Mouse (Mus musculus) ES-E14 (cell line): ENCODE results near the gene Creb3l2. TPM values are rescaled to one million over a fixed set of nuclear protein-coding genes. Genes with fewer than 3 reads are reported as not detected.

Source experiments
- DNase-seq: peaks from one replicate; pipeline ENCODE4 v3.0.0-alpha.2; 2013; ENCODE audit warnings: low read depth, low spot score
- H3K27ac ChIP-seq: 2 replicates; pipeline ENCODE4 v1.5.1; 2012; ENCODE audit warnings: low read depth, mild to moderate bottlenecking, low read length, moderate library complexity, mixed read lengths; ENCODE audit not compliant: poor library complexity, insufficient read depth, severe bottlenecking
- H3K36me3 ChIP-seq: 2 replicates; pipeline ENCODE4 v1.6.1; 2012; ENCODE audit warnings: mild to moderate bottlenecking, low read length, moderate library complexity, mixed read lengths; ENCODE audit not compliant: control insufficient read depth, poor library complexity, insufficient read depth, severe bottlenecking
- H3K4me1 ChIP-seq, 2 experiments: fragments of 150-350 bp in 1 of 2; sonication (generic) in 1 of 2; 2 replicates each; pipeline ENCODE4 v1.6.1; 2012; ENCODE audit warnings: low read length in 2 of 2, mild to moderate bottlenecking in 1 of 2, mixed read lengths in 1 of 2; ENCODE audit not compliant: control insufficient read depth in 2 of 2, insufficient read depth in 2 of 2, poor library complexity in 1 of 2
- H3K4me3 ChIP-seq, 2 experiments: fragments of 150-350 bp in 1 of 2; sonication (generic) in 1 of 2; 2 replicates each; pipeline ENCODE4 v1.5.1; 2012; ENCODE audit warnings: low read length in 2 of 2, low read depth in 1 of 2, mild to moderate bottlenecking in 1 of 2, mixed read lengths in 1 of 2; ENCODE audit not compliant: insufficient read depth in 1 of 2, poor library complexity in 1 of 2, severe bottlenecking in 1 of 2
- H3K9ac ChIP-seq: 2 replicates; pipeline ENCODE4 v1.6.1; 2012; ENCODE audit warnings: low read depth, mild to moderate bottlenecking, low read length, mixed read lengths; ENCODE audit not compliant: poor library complexity, insufficient read depth, severe bottlenecking
- H3K9me3 ChIP-seq: fragments of 150-350 bp; sonication (generic); 2 replicates; pipeline ENCODE4 v1.6.1; 2012; ENCODE audit warnings: low read depth, mild to moderate bottlenecking, low read length; ENCODE audit not compliant: control insufficient read depth, insufficient read depth
- CHD2 ChIP-seq: IDR thresholded peaks from 2 replicates; pipeline ENCODE4 v1.6.1; 2014; ENCODE audit warnings: mild to moderate bottlenecking, low read depth, low read length, inconsistent platforms
- HCFC1 ChIP-seq: IDR thresholded peaks from 2 replicates; pipeline ENCODE4 v1.6.1; 2012; ENCODE audit warnings: low read length, inconsistent platforms, borderline replicate concordance; ENCODE audit not compliant: insufficient read depth
- MAFK ChIP-seq: IDR thresholded peaks from 2 replicates; pipeline ENCODE4 v1.6.1; 2014; ENCODE audit warnings: mild to moderate bottlenecking, low read depth, low read length, inconsistent platforms; ENCODE audit not compliant: insufficient read depth
- ZC3H11A ChIP-seq: IDR thresholded peaks from 2 replicates; pipeline ENCODE4 v1.6.1; 2012; ENCODE audit warnings: low read depth, mild to moderate bottlenecking, inconsistent platforms, low read length, borderline replicate concordance
- ZNF384 ChIP-seq: IDR thresholded peaks from 2 replicates; pipeline ENCODE4 v1.6.1; 2012; ENCODE audit warnings: low read depth, low read length, inconsistent platforms
- in situ Hi-C, 2 experiments: fragments of 600-800 bp; cut with MboI; formaldehyde crosslinking; loops; one replicate each; pipeline ENCODE4 v1.15.1; 2025; ENCODE audit warnings: low sequenced_read_pairs in 2 of 2, inconsistent platforms in 1 of 2; ENCODE audit not compliant: unreplicated experiment in 2 of 2
- total RNA-seq: library from RNA; depleted of rRNA; stranded (reverse); fragments of 300-350 nt; gene quantifications from 2 replicates; pipeline ENCODE4 v1.2.3, GENCODE M21; 2012; rRNA removed

Creb3l2 gene
- total RNA-seq, 1 experiment: 5.8 TPM

GRCm38 (mm10) chr6:37290691-37291090 is 151.3 kb downstream of the Creb3l2 start:
- no peak overlapping the region for H3K4me3 ChIP-seq
- no peak for DNase-seq
- H3K4me1 ChIP-seq: no peaks in the 10 kb centered on the region
- in situ Hi-C loops: no loop called here
- no peaks in the 10 kb centered on the region for H3K36me3 ChIP-seq
- H3K9me3 ChIP-seq: no peaks in the 10 kb centered on the region
- H3K27ac ChIP-seq: no peak overlapping the region
- H3K9ac ChIP-seq: no peak overlapping the region
- TF ChIP-seq HCFC1 (no peak), MAFK (no peak), CHD2 (no peak), ZC3H11A (no peak), ZNF384 (no peak)

GRCm38 (mm10) chr6:37286134-37286533 is 155.8 kb downstream of the Creb3l2 start:
- no peak for DNase-seq
- TF ChIP-seq ZC3H11A (no peak), ZNF384 (no peak), HCFC1 (no peak), MAFK (no peak)
- Histone ChIP-seq H3K9me3 (no peaks in the 10 kb centered on the region), H3K4me1 (no peaks in the 10 kb centered on the region), H3K4me3 (no peak overlapping the region), H3K36me3 (no peaks in the 10 kb centered on the region), H3K9ac (no peak overlapping the region), H3K27ac (no peak overlapping the region)
- in situ Hi-C loops: no loop called here

- TF ChIP-seq MAFK (no peak), CHD2 (no peak)
- Histone ChIP-seq H3K9ac (no peak overlapping the region), H3K4me3 (no peak overlapping the region), H3K9me3 (no peaks in the 10 kb centered on the region), H3K27ac (no peak overlapping the region), H3K4me1 (no peaks in the 10 kb centered on the region), H3K36me3 (no peaks in the 10 kb centered on the region)
- in situ Hi-C loops: no loop called here
- DNase-seq: no peak
Observed at GRCm38 (mm10) chr6:37284879-37285278, 157.1 kb downstream of the Creb3l2 start.

GRCm38 (mm10) chr6:37283336-37283735 is 158.6 kb downstream of the Creb3l2 start:
- H3K9me3 ChIP-seq: no peaks in the 10 kb centered on the region

GRCm38 (mm10) chr6:37282659-37283058 is 159.3 kb downstream of the Creb3l2 start:
- Histone ChIP-seq H3K4me3 (no peak overlapping the region), H3K9ac (no peak overlapping the region), H3K27ac (no peak overlapping the region), H3K4me1 (no peaks in the 10 kb centered on the region), H3K9me3 (no peaks in the 10 kb centered on the region), H3K36me3 (no peaks in the 10 kb centered on the region)
- in situ Hi-C loops: no loop called here
- DNase-seq: no peak
- TF ChIP-seq ZC3H11A (no peak), HCFC1 (no peak), CHD2 (no peak), MAFK (no peak), ZNF384 (no peak)

More at GRCm38 (mm10) chr6:37283336-37283735, 158.6 kb downstream of the Creb3l2 start:
- in situ Hi-C loops: no loop called here
- Histone ChIP-seq H3K9ac (no peak overlapping the region), H3K27ac (no peak overlapping the region), H3K4me1 (no peaks in the 10 kb centered on the region), H3K36me3 (no peaks in the 10 kb centered on the region), H3K4me3 (no peak overlapping the region)
- no peak for TF ChIP-seq MAFK
- TF ChIP-seq ZC3H11A: no peak
- no peak for TF ChIP-seq HCFC1
- TF ChIP-seq CHD2: no peak
- no peak for TF ChIP-seq ZNF384
- DNase-seq: no peak

Other genes with a start within 250 kb of the Creb3l2 start
- 0.94 and 2.6 TPM in 2 replicates for gene Dgki, start 142.0 kb downstream of the Creb3l2 start, total RNA-seq
- gene Akr1d1, start 88.0 kb upstream of the Creb3l2 start, total RNA-seq: not detected in 2 replicates